Mouse (Mus musculus) lung, postnatal 14 days (tissue): ENCODE data around the gene Tcte3.
"Not testable (repeated sequence)": the region's sequence is repeated elsewhere in the genome, so short reads cannot be mapped to it uniquely, and the experiment has no call there.

Source experiments
- DNase-seq: peaks from one replicate; pipeline ENCODE4 v3.0.0; 2021

The Tcte3 gene

DNA sequence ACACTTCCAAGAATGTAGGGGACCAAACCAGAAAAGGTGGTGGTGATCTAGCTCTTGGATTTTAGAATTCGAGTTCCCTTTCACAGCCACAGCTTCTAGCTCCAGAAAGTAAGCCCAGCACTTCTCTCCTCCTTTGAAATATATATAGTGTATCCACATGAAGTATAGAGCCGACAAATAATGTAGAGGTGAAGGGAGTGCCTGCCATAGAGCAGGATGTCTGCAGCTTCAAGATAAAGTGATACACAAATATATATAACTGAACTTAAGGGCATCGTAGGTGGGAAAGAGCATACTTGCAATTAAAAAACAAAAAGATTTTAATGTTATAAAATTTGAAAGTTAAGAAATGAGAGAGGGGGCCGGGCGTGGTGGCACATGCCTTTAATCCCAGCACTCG is 15.8 kb downstream of the Tcte3 start:
- DNase-seq, result not testable (repeated sequence)

DNA sequence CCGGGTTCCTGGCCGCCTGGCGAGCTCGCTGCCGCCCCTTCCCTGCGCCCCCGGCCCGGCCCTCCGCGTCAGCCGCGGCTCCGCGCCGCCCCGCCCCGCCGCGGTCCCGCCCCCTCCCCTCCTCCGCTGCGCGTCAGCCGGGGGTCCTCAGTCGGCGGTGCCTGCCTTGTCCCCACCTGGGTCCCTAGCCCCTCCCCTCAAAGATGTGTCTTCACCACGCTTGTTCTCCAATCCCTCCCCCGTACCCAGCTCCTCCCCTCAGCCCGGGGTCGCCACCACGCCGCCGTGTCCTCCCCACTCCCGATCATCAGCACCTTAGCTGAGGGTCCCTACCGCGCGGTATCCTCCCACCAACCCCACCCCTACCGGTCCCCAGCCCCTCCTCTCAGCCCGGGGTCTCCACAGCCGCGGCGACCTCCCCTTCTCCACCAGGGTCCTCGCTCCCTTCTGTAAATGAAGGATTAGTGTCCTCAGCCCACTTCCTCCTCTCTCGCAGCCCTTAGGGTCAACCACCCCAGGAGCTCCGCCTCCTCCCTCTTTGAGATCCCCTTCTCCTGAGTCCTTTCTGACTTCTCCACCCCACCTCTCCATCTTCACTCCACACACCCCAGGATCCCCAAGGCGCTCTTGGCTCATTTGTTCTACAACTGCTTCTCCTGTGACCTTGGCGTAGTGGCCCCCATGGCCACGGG is 16.6 kb downstream of the Tcte3 start:
- DNase-seq, result not testable (repeated sequence)

DNA sequence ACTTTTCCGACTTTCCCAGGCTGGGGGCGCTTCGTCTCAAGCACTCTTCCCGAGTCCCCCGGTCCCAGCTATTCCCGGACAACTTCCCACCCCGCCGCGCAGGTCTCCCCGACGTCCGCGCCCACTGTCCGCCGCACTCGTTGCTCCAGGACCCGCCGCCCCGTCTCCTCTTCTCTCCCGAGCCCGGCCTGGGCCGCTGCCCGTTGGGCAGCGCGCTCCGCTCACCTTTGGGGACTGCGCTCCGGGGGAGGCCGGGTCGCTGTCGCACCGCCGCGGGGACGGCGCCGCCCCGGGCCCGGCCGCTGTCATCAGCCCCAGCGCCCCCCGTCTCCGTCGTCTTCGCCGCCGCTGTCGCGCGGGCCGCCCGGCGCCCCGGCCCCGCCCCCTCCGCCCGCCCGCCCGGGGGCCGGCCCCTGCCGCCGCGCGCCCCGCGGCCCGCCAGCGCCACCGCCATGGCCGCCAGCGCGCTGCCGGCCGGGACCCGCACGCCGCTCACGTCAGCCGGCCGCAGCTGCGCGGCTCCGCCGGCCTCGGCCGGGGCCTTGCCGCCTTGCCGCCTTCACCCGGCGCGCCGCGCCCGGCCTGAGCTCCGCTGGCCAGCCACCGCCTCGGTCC is 17.3 kb downstream of the Tcte3 start:
- DNase-seq, result not testable (repeated sequence)

DNA sequence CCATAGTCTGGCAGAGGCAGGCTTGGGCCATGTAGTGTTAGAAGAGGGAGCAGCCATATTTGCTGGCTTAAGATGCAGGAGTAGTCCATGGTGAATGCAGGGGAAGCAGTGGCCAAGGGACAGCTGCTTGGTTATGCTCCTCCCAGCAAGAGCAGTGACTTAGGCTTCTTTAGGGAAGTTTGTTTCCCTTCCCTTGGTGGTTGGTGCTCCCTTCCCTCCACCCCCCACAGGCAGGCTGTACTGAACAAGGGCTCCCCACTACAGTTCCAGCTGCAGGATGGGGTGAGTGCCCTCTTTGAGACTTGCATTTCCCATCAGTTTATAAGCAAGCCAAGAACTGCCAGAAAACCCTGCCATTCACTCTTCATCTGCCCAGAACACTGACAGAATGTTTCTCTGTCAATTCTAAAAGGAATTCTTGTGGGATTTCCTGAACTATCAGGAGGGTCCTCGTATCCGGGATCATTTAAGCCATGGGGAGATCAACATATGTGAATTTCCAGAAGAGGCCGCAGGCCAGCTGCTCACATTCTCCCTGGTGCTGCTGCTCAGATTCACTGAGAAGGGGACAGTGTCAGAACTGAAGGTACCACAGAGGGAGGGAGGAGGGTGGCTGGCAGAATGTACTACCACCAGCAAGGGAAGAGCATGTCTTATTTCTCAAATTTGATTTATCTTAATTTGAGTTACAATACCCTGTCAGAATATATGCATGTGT is 19.6 kb downstream of the Tcte3 start:
- DNase-seq, result peak; percentile 8

DNA sequence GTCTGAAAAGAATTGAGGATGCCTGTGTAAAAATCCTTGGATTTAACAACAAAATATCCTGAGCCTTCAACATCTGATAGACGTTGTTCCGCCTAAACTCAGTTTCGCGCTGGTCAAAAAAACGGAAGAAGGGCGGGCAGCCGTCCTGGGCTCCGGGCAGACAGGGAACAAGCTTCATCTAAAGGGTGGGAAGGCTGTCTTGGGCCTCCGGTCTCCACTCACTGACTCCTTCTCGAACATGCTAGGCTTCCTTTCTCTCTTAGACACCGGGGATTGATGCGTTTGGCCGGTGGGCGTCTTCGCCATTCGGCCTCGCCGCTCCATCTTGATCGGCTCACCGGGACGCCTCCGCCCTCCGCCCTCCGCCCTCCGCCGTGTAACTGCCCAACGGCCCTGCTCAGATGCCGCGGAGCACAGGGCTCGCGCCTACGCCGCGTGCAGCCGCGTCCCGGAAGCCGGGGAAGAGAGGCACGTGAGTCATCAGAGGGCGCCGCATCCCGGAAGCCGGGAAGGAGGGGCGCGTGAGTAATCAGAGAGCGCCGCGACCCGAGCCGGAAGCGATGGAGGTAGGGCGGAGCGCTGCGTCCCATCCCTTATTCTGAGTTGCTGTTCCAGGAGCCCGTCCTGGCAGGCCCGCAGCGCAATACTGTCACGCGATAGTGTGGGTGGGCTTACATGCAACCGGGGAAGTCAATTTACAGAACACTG is 31.4 kb downstream of the Tcte3 start, which contains the start of gene Gm3435:
Gene Gm3435, plus strand, starts transcription at position 471 of the 708 bp plus-strand sequence.
- not testable (repeated sequence) for DNase-seq

DNA sequence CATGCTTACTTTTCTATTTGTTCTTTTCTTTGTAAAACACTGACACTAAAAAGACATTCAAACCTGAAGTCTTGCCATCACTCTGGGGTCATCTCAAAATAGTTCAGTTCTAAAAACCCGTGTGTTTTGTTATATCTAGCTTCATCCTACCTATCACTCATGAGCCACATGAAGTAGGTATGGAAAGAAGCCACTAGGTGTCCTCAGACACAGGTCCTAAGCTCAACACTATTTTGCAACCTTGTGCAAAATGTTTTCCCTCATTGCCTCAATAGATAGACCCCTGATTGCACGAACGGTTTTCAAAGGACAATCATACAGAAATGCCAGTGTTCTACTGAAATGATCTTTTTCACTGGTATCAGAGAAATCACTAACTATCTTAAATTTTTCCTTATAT is 32.2 kb downstream of the Tcte3 start:
- DNase-seq, result not testable (repeated sequence)

DNA sequence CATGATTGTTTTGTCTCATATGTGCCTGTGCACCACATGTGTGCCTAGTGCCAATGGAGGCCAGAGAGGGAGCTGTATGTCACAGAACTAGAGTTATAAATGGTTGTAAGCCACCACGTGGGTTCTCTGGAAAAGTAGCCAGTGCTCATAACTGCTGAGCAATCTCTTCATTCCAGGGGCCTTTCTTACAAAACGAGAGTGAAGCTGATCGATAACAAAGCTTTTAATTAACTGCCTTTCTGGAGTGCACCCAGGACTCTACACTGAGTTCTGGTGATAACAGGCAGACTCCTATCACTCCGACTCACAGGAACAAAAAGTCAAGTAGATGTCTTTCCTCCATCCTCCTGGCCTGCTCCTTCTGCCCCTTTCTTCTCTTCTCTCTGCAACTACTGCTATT is 41.2 kb downstream of the Tcte3 start:
- not testable (repeated sequence) for DNase-seq

DNA sequence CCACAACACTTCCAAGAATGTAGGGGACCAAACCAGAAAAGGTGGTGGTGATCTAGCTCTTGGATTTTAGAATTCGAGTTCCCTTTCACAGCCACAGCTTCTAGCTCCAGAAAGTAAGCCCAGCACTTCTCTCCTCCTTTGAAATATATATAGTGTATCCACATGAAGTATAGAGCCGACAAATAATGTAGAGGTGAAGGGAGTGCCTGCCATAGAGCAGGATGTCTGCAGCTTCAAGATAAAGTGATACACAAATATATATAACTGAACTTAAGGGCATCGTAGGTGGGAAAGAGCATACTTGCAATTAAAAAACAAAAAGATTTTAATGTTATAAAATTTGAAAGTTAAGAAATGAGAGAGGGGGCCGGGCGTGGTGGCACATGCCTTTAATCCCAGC is 47.1 kb downstream of the Tcte3 start:
- DNase-seq, result not testable (repeated sequence)

DNA sequence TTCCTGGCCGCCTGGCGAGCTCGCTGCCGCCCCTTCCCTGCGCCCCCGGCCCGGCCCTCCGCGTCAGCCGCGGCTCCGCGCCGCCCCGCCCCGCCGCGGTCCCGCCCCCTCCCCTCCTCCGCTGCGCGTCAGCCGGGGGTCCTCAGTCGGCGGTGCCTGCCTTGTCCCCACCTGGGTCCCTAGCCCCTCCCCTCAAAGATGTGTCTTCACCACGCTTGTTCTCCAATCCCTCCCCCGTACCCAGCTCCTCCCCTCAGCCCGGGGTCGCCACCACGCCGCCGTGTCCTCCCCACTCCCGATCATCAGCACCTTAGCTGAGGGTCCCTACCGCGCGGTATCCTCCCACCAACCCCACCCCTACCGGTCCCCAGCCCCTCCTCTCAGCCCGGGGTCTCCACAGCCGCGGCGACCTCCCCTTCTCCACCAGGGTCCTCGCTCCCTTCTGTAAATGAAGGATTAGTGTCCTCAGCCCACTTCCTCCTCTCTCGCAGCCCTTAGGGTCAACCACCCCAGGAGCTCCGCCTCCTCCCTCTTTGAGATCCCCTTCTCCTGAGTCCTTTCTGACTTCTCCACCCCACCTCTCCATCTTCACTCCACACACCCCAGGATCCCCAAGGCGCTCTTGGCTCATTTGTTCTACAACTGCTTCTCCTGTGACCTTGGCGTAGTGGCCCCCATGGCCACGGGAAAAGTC is 48.0 kb downstream of the Tcte3 start:
- DNase-seq, result not testable (repeated sequence)

DNA sequence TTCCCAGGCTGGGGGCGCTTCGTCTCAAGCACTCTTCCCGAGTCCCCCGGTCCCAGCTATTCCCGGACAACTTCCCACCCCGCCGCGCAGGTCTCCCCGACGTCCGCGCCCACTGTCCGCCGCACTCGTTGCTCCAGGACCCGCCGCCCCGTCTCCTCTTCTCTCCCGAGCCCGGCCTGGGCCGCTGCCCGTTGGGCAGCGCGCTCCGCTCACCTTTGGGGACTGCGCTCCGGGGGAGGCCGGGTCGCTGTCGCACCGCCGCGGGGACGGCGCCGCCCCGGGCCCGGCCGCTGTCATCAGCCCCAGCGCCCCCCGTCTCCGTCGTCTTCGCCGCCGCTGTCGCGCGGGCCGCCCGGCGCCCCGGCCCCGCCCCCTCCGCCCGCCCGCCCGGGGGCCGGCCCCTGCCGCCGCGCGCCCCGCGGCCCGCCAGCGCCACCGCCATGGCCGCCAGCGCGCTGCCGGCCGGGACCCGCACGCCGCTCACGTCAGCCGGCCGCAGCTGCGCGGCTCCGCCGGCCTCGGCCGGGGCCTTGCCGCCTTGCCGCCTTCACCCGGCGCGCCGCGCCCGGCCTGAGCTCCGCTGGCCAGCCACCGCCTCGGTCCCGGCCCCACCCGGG is 48.7 kb downstream of the Tcte3 start:
- not testable (repeated sequence) for DNase-seq

DNA sequence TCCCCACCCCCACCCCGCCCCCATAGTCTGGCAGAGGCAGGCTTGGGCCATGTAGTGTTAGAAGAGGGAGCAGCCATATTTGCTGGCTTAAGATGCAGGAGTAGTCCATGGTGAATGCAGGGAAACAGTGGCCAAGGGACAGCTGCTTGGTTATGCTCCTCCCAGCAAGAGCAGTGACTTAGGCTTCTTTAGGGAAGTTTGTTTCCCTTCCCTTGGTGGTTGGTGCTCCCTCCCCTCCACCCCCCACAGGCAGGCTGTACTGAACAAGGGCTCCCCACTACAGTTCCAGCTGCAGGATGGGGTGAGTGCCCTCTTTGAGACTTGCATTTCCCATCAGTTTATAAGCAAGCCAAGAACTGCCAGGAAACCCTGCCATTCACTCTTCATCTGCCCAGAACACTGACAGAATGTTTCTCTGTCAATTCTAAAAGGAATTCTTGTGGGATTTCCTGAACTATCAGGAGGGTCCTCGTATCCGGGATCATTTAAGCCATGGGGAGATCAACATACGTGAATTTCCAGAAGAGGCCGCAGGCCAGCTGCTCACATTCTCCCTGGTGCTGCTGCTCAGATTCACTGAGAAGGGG is 51.1 kb downstream of the Tcte3 start:
- DNase-seq, result not testable (repeated sequence)

DNA sequence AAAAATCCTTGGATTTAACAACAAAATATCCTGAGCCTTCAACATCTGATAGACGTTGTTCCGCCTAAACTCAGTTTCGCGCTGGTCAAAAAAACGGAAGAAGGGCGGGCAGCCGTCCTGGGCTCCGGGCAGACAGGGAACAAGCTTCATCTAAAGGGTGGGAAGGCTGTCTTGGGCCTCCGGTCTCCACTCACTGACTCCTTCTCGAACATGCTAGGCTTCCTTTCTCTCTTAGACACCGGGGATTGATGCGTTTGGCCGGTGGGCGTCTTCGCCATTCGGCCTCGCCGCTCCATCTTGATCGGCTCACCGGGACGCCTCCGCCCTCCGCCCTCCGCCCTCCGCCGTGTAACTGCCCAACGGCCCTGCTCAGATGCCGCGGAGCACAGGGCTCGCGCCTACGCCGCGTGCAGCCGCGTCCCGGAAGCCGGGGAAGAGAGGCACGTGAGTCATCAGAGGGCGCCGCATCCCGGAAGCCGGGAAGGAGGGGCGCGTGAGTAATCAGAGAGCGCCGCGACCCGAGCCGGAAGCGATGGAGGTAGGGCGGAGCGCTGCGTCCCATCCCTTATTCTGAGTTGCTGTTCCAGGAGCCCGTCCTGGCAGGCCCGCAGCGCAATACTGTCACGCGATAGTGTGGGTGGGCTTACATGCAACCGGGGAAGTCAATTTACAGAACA is 62.8 kb downstream of the Tcte3 start, which contains the start of the genes 9030025P20Rik and Gm3417:
Gene 9030025P20Rik, plus strand, starts transcription at position 107 of the 677 bp plus-strand sequence.
Gene Gm3417, minus strand, starts transcription at position 429 of the 677 bp plus-strand sequence.
- DNase-seq, result not testable (repeated sequence)

DNA sequence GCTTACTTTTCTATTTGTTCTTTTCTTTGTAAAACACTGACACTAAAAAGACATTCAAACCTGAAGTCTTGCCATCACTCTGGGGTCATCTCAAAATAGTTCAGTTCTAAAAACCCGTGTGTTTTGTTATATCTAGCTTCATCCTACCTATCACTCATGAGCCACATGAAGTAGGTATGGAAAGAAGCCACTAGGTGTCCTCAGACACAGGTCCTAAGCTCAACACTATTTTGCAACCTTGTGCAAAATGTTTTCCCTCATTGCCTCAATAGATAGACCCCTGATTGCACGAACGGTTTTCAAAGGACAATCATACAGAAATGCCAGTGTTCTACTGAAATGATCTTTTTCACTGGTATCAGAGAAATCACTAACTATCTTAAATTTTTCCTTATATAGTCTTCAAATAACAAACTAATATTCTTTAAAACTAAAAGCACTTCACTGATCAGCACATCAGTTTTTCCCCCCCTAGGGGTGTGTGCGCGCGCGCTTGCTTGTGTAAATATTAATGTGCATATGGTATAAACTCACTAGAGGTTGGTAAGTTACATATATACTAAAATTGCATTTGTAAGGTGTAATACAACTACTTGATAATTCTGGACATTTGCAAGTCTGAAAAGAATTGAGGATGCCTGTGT is 63.4 kb downstream of the Tcte3 start:
- not testable (repeated sequence) for DNase-seq
